Mouse (Mus musculus): ENCODE measurements at regions not wholly inside any gene's neighbourhood (a gene's known extent, or its start where the extent isn't known, plus 50 kb on each side); places are given as distances from the start of the nearest gene placed in this dataset.

GRCm38 (mm10) chr9:60931290-60931689, 136.9 kb downstream of the Uaca start:
- no peak for DNase-seq (ENCODE audit: low spot score in 2 of 2)

- DNase-seq (ENCODE audit: low spot score in 2 of 2): no peak
Observed at GRCm38 (mm10) chr9:60936937-60937336, 142.6 kb downstream of the Uaca start.

GRCm38 (mm10) chr9:60939858-60940804, 145.8 kb downstream of the Uaca start:
- DNase-seq (ENCODE audit: low spot score in 2 of 2): peak; percentile 50 to 77

- DNase-seq (ENCODE audit: low spot score in 2 of 2): no peak
Observed at GRCm38 (mm10) chr9:60947363-60947762, 153.0 kb downstream of the Uaca start.

GRCm38 (mm10) chr9:60948531-60949070, 154.3 kb downstream of the Uaca start:
- DNase-seq (ENCODE audit: low spot score in 2 of 2): no peak

GRCm38 (mm10) chr9:60950161-60950560, 155.8 kb downstream of the Uaca start:
- no peak for DNase-seq (ENCODE audit: low spot score in 2 of 2)

GRCm38 (mm10) chr9:60951071-60951561, 156.8 kb downstream of the Uaca start:
- DNase-seq (ENCODE audit: low spot score in 2 of 2): no peak

GRCm38 (mm10) chr9:60957438-60957837, 163.1 kb downstream of the Uaca start:
- DNase-seq (ENCODE audit: low spot score in 2 of 2): no peak

- no peak for DNase-seq (ENCODE audit: low spot score in 2 of 2)
Observed at GRCm38 (mm10) chr9:60959537-60959936, 165.2 kb downstream of the Uaca start.

GRCm38 (mm10) chr9:60962086-60962485, 167.7 kb downstream of the Uaca start:
- DNase-seq (ENCODE audit: low spot score in 2 of 2): no peak

GRCm38 (mm10) chr9:60965641-60966040, 171.3 kb downstream of the Uaca start:
- DNase-seq (ENCODE audit: low spot score in 2 of 2): no peak

GRCm38 (mm10) chr9:60968281-60969031, 174.1 kb downstream of the Uaca start:
- DNase-seq (ENCODE audit: low spot score in 2 of 2): no peak

GRCm38 (mm10) chr9:60972201-60972910, 178.0 kb downstream of the Uaca start:
- no peak for DNase-seq (ENCODE audit: low spot score in 2 of 2)

- DNase-seq (ENCODE audit: low spot score in 2 of 2): no peak
Observed at GRCm38 (mm10) chr9:60974546-60974945, 180.2 kb downstream of the Uaca start.

GRCm38 (mm10) chr9:60982383-60983085, 188.2 kb downstream of the Uaca start:
- DNase-seq (ENCODE audit: low spot score in 2 of 2): peak in 1 of 2 experiments; percentile 38

GRCm38 (mm10) chr9:60983246-60983645, 188.9 kb downstream of the Uaca start:
- DNase-seq (ENCODE audit: low spot score in 2 of 2): no peak

- no peak for DNase-seq (ENCODE audit: low spot score in 2 of 2)
Observed at GRCm38 (mm10) chr9:60988113-60988512, 193.8 kb downstream of the Uaca start.

GRCm38 (mm10) chr9:60989670-60990391, 195.5 kb downstream of the Uaca start:
- no peak for DNase-seq (ENCODE audit: low spot score in 2 of 2)

- peak in 1 of 2 experiments; percentile 45 for DNase-seq (ENCODE audit: low spot score in 2 of 2)
Observed at GRCm38 (mm10) chr9:60991509-60991908, 197.2 kb downstream of the Uaca start.

GRCm38 (mm10) chr9:60993661-60994060, 199.3 kb downstream of the Uaca start:
- no peak for DNase-seq (ENCODE audit: low spot score in 2 of 2)
